Mouse (Mus musculus) bone marrow macrophage, adult 2 months (primary cell): Measurements from ENCODE around the gene Cbfb. TPM values are rescaled to one million over a fixed set of nuclear protein-coding genes. Genes with fewer than 3 reads are reported as not detected.

Experiments
- H3K27ac ChIP-seq: 2 replicates; pipeline ENCODE4 v1.5.1; 2012; ENCODE audit warnings: low read depth, low read length; ENCODE audit not compliant: insufficient read depth
- H3K4me1 ChIP-seq: 2 replicates; pipeline ENCODE4 v1.6.1; 2012; ENCODE audit warnings: low read length; ENCODE audit not compliant: control insufficient read depth, insufficient read depth
- H3K4me3 ChIP-seq: 2 replicates; pipeline ENCODE4 v1.5.1; 2012; ENCODE audit warnings: mild to moderate bottlenecking, low read length, moderate library complexity; ENCODE audit not compliant: insufficient read depth
- CTCF ChIP-seq: IDR thresholded peaks from 2 replicates; pipeline ENCODE4 v1.5.1; 2012; ENCODE audit warnings: low read depth, mild to moderate bottlenecking, low read length, moderate library complexity
- POLR2A ChIP-seq: IDR thresholded peaks from 2 replicates; pipeline ENCODE4 v1.6.1; 2012; ENCODE audit warnings: mild to moderate bottlenecking, low read depth, low read length, borderline replicate concordance
- polyA plus RNA-seq: library from polyadenylated mRNA; stranded (reverse); fragments of >200 nt; gene quantifications from 2 replicates; pipeline ENCODE4 v1.2.4, GENCODE M21; 2012; ENCODE audit not compliant: missing spikeins, insufficient read depth, insufficient read length

Gene Cbfb
- polyA plus RNA-seq, 1 experiment, result 130 TPM

DNA sequence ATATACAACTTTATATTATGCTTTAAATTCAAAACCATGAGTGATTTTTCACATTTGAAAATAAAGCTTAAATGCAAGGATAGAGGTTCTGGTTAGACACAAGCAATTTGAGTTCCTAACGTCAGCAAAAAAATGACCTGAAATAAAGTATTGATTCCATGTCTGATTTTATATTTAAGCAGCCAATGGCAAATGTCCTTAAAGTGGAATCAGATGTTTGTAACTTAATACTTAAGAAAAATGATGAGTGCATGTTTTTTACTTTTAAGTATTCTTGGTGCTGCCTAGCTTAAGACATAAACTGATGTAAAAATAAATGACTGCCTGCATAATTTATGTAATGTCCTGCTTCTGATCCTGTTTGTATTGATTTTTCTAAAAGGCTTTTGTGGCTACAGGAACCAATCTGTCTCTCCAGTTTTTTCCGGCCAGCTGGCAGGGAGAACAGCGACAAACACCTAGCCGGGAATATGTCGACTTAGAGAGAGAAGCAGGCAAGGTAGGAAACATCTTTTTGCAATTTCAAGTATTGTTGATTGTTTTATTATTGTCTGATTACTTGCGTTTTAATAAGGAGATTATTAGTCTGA is 7.8 kb downstream of the Cbfb start:
- peaks cover 1% of the 10 kb centered on the region for H3K4me1 ChIP-seq
- no peak overlapping the region for H3K4me3 ChIP-seq
- no peak for TF ChIP-seq CTCF
- no peak overlapping the region for H3K27ac ChIP-seq

DNA sequence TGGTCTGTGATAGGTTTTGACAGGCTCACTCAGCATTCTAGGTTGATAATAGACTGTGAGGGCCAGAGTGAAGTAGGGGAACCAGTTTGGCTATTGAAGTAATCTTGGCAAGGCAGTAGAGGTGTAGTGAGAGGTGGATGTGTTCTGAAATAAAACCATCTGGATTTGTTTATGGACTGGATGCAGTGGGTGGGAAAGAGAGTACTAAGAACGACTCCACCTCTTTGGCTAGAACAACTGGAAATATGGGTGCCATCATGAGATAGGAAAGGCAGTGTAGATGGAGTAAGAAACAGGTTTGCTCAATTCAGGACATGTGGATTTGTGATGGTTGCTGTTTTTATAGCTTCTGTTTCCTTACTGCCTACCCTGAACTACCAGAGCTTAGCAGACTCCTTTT is 11.7 kb downstream of the Cbfb start:
- no peak overlapping the region for H3K27ac ChIP-seq
- no peak overlapping the region for H3K4me3 ChIP-seq
- peaks cover 7% of the 10 kb centered on the region for H3K4me1 ChIP-seq
- TF ChIP-seq CTCF (no peak), POLR2A (no peak)

DNA sequence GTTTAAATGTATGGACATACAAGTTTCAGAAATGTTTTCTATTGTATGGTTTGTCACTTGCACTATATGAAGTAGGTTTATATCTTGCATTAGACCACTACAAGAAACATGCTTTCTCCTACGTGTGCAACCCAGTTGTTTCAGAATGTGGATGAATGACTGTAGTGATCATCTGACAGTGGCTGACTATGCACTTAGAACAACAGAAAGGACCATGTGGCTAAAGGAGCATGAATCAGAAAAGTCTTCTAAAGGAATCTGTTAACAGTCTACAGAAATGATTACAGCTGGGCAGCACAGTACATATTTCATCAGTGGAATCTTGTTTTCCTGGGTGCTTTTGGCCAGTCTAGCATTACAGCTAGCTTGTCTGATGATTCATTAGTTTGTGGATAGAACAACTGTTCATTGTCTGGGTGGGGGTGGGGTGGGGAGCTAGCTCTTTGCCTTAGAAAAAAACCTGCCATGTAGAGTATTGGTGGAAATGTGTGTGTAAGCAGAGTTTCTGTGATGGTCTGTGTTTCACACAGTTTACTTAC is 16.1 kb downstream of the Cbfb start:
- Histone ChIP-seq H3K4me1 (peaks cover 14% of the 10 kb centered on the region), H3K27ac (no peak overlapping the region), H3K4me3 (no peak overlapping the region)
- no peak for TF ChIP-seq POLR2A
- no peak for TF ChIP-seq CTCF

DNA sequence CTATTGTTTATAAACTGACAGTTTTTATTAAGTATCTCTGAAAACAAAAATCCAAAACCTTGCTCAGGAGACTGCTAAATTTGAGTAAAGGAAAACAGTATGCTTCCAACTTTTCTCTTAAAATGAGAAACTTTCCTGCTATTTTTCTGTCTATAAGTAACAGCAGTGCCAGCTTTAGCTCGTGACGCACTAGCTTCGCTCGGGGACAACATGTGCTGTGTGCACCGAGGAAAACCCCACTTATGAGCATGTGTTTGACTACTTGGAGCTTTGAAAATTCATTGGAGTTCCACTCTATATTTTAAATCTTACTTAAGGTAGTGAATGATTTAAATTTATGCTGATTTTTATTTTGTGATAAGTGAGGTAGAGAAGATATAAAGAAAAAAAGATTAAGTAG is 21.7 kb downstream of the Cbfb start:
- no peak overlapping the region for H3K27ac ChIP-seq
- H3K4me3 ChIP-seq, result no peak overlapping the region
- TF ChIP-seq POLR2A (no peak), CTCF (no peak)
- 0 out of 2 replicates have a peak, but pooled peaks cover 6% of the 10 kb centered on the region for H3K4me1 ChIP-seq

DNA sequence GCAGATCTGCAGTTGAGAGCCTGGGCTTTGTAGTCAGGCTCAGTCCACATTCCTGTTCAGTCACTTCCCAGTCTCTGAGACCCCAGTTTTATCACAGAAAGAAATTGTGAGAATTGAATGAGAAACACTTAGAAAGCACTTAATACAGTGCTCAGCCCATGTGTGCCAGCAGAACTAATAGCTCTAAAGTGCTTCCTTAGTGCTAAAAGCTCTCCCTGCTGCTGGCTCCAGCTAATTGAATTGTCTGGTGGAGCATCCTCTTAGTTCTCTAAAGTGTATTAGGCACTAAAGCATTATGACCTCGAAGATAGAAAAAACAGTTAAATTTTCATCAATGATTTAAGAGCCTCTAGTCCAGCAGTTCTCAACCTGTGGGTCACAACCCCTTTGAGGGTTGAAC is 35.3 kb downstream of the Cbfb start:
- TF ChIP-seq POLR2A (no peak), CTCF (no peak)
- Histone ChIP-seq H3K27ac (no peak overlapping the region), H3K4me1 (no peaks in the 10 kb centered on the region), H3K4me3 (no peak overlapping the region)

DNA sequence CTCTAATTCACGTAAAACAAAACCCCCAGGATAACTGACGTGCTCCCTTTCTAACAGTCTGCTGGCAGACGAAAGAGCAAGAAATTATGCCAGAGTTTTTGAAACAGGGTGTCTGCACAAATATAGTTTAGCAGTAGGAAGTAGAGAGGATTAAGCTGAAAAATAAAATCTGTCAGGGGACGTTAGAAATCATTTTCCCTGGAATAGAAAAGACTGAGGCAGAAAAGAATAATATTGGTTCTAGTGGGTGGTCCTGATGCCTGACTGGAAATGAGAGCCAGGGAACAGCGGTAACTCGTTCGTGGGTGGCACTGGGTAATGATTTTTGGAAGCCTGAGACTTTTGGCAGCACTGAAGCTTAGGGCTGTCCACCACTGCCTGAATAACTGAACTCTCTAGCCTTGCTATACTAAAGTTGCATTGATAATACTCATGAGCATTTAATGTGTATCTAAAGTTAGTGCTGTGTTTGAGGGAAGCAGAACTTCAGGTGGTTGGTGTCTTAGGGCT is 36.3 kb downstream of the Cbfb start:
- Histone ChIP-seq H3K4me3 (no peak overlapping the region), H3K27ac (no peak overlapping the region), H3K4me1 (no peaks in the 10 kb centered on the region)
- TF ChIP-seq POLR2A (no peak), CTCF (no peak)

DNA sequence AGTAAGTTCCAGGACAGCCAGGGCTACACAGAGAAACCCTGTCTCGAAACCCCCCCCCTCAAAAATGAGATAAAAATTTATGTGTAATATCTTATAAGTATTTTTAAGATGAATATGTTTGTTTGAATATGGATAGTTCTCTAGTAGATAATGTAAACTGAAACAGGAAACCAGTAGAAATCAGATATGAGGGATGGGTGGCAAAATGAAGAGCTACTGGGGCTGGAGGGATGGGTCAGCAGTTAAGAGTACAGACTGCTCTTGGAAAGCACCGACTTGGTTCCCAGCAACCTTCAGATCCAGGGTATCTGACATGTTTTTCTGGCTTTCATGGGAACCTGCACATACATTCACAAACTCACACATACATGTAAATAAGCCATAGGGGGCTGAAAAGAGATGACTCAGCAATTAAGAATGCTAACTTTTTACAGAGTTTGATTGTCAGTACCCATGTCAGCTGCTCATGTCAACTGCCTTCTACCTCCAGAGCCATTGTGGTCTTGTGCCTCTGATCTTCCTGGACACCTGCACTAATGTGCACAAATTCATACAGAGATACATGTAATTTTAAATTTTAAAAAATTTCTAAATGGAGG is 37.3 kb downstream of the Cbfb start:
- Histone ChIP-seq H3K4me3 (no peak overlapping the region), H3K4me1 (no peaks in the 10 kb centered on the region), H3K27ac (no peak overlapping the region)
- no peak for TF ChIP-seq CTCF
- TF ChIP-seq POLR2A, result no peak

DNA sequence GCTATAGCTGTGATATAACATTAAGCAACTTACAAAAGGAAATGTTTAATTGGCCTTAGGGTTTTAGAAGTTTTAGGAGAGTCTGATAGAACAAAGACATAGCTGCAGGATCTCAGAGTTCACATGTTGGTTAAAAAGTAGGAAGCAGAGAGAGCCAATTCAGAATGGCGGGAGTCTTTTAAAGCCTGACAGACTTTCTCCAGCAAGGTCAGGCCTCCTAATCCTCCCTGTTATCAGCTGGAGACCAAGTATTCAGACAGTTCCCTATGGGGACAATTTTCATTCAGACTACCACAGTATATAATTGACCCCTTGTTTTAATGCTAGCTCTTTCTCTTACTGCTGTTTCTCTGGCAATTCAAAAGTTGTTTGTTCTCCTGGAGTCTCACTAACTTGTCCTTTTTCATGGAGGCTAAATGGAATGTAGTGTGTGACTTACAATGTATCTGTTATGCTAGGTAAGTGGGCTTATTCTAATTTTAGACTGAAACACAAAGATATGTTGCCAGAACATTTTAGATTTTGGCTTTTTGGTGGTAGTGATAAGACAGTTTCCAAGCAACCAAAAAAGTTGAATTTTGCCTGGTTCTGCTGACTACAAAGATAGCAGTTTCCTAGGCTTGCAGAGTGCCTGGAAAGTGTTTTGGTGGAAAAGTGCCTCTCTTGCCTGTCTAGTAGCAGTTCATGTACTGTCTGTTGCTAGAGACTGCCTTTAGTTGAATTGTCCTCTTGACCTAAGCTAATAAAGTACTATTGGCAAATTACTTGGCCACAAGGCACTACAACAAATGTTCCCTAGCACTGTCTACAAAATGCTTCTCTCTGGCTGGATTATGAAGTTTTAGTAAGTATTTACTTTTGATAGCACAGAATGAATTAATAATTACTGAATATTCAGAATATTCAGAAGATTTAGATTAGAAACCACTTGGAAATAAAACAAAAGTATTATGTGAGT is 39.0 kb downstream of the Cbfb start:
- TF ChIP-seq CTCF, result no peak
- no peak for TF ChIP-seq POLR2A
- Histone ChIP-seq H3K4me3 (no peak overlapping the region), H3K4me1 (no peaks in the 10 kb centered on the region), H3K27ac (no peak overlapping the region)

DNA sequence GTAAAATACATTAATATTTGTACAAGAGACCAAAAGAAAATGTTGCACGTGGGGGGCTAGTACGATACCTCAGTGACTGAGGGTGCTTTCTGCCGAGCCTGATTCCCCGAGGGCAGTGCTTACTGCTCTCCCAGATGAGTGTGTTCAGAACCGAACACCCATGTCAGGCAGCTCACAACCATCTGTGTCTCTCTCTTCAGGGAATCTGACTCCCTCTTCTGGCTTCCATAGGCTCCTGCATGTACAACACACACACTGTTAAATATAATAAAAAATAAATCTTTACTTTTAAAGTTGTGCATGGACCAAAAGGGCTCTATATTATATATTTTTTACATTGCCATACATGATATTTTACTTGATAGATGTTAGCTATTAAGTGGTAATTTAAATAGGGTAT is 43.6 kb downstream of the Cbfb start:
- Histone ChIP-seq H3K27ac (no peak overlapping the region), H3K4me1 (no peaks in the 10 kb centered on the region), H3K4me3 (no peak overlapping the region)
- no peak for TF ChIP-seq CTCF
- TF ChIP-seq POLR2A, result no peak

DNA sequence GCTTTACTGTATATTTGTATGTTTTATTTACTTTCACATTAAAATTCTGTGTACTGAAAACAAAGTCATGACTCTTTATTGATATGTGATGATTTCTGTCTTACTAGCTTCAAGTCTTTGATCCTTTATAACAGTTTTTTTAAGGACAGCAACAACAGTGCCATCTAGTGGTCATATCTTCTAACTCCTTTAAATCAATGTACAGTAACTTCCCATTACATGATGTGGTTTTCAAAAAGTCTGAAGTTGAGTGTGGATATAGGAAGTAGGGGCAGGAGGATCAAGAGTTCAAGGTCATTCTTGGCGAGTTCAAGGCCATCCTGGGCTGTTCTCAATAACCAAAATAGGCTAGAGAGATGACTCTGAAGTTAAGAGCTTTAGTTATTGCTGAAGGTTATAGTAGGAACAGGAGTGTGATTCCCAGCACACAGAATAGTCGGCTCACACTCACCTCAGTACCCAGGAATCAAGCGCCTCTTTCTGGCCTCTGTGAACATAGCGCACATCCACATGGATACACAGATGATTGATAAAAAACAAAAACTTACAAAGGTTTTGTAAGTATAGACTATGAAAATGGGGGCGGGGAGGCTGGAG is 47.5 kb downstream of the Cbfb start:
- TF ChIP-seq POLR2A, result no peak
- no peak for TF ChIP-seq CTCF
- Histone ChIP-seq H3K4me1 (no peaks in the 10 kb centered on the region), H3K4me3 (no peak overlapping the region), H3K27ac (no peak overlapping the region)
